Comparison of ENCODE assay signal across 9 mouse cellular contexts in the genomic region with DNA sequence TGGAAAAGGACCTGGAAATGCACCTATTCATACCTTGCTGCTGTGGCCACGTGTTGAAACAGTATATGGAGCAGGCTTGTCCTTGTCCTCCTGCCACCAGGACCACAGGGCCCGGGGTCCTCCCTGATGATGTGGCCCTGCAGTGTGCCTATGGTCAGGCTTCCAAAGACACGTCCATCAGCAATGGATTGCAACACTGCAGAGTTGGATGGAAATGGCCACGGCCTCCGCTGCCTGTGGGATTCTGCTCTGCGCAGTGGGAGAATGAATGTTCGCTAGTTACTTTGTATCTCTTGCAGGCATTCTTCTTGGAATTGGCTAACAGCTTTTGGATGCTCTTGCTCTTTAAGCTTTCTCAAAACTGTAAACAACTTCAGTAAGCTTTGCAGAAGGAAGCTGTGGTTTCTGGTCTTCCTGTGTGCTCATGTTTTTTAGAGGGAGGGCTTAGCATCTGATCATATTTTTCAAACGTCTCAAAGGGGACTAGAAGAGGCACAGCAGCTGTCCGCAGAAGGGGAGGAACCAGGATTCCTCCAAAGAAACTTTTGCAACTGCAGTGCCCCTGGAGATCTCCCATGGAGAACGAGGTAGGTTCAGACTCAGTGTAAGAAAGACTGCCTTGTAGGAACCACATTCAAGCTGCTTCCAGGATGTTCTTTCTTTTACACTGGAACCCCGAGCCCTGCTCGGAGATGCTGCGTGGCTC. TPM values are rescaled to one million over a fixed set of nuclear protein-coding genes. Genes with fewer than 3 reads are reported as not detected.
DNase-seq lines count a peak whose midpoint lies in the region; ATAC-seq and TF ChIP-seq lines count a peak whose summit lies in the region.
"Had no signal": no experiment of that assay in that cellular context is flagged by ENCODE, and none has a peak within 500 bp of the region (broad histone marks: within the 10 kb centered on the region; RNA-seq: fewer than 3 reads in every experiment).

No protein-coding gene starts in this region.

- H3K4me3 ChIP-seq in heart, embryonic 12.5 days, result no peak overlapping the region
- H3K4me3 ChIP-seq in G1E (ENCODE audit: low read depth, low read length), result peak overlapping the region; percentile 35; the same call in 1 of the 2 replicates
- peak overlapping the region; percentile 53 for H3K4me3 ChIP-seq in small intestine, adult 2 months (ENCODE audit: low read depth, low read length)
- H3K4me3 ChIP-seq in forebrain, embryonic 15.5 days, result no peak overlapping the region

- no peak overlapping the region for H3K4me2 ChIP-seq in heart, embryonic 12.5 days
- no peak overlapping the region for H3K4me2 ChIP-seq in forebrain, embryonic 15.5 days (replicated peaks)
- H3K4me2 ChIP-seq: midbrain, embryonic 11.5 days had no signal

- peaks cover 22% of the 10 kb centered on the region for H3K4me1 ChIP-seq in heart, embryonic 12.5 days (replicated peaks)
- H3K4me1 ChIP-seq in G1E (ENCODE audit: insufficient read depth, low read depth, low read length), result peaks cover 40% of the 10 kb centered on the region
- no peaks in the 10 kb centered on the region for H3K4me1 ChIP-seq in small intestine, adult 2 months (ENCODE audit: control insufficient read depth, insufficient read depth, insufficient read length, low read length)
- H3K4me1 ChIP-seq in forebrain, embryonic 15.5 days, result no peaks in the 10 kb centered on the region

- WGBS in heart, embryonic 12.5 days, result 89% methylated on average over 13 of the region's 13 CpGs
- 68% methylated on average over 13 of the region's 13 CpGs for WGBS in small intestine, adult 2 months
- 92% methylated on average over 13 of the region's 13 CpGs for WGBS in forebrain, embryonic 15.5 days

- no peaks in the 10 kb centered on the region for H3K9me3 ChIP-seq in heart, embryonic 12.5 days (replicated peaks)
- no peaks in the 10 kb centered on the region for H3K9me3 ChIP-seq in G1E (replicated peaks)
- H3K9me3 ChIP-seq in forebrain, embryonic 15.5 days, result no peaks in the 10 kb centered on the region

- H3K9ac ChIP-seq in heart, embryonic 12.5 days, result no peak overlapping the region
- H3K9ac ChIP-seq in forebrain, embryonic 15.5 days (replicated peaks), result no peak overlapping the region

- peak; percentile 98 for DNase-seq in heart, adult 11 months
- DNase-seq in G1E (ENCODE audit: low spot score), result no peak
- peak; percentile 47 for DNase-seq in kidney, postnatal 14 days
- no peak for DNase-seq in left cerebral cortex, postnatal 10 days (ENCODE audit: extremely low spot score in 1 of 2, low spot score in 2 of 2)
- DNase-seq in left cerebral cortex, adult 18-20 months (ENCODE audit: low spot score in 2 of 2), result no peak

- H3K27ac ChIP-seq in heart, embryonic 12.5 days (ENCODE audit: poor library complexity, severe bottlenecking), result no peak overlapping the region
- peak overlapping the region; percentile 82 for H3K27ac ChIP-seq in small intestine, adult 2 months (ENCODE audit: insufficient read depth, low read depth, low read length)
- H3K27ac ChIP-seq in forebrain, embryonic 15.5 days (replicated peaks), result no peak overlapping the region

- no peaks in the 10 kb centered on the region for H3K27me3 ChIP-seq in heart, embryonic 12.5 days (replicated peaks)
- H3K27me3 ChIP-seq in G1E (ENCODE audit: insufficient read depth, low read length), result no peaks in the 10 kb centered on the region
- H3K27me3 ChIP-seq in small intestine, adult 2 months (ENCODE audit: control insufficient read depth, insufficient read depth, low read length), result no peaks in the 10 kb centered on the region
- no peaks in the 10 kb centered on the region for H3K27me3 ChIP-seq in forebrain, embryonic 15.5 days

- intact Hi-C loops in left cerebral cortex, postnatal 10 days (cut with DNase I), result no loop called here

- TF ChIP-seq CTCF in G1E (IDR thresholded peaks at IDR 0.05; ENCODE audit: low read depth, low read length), result no peak
- TF ChIP-seq CTCF in small intestine, adult 2 months (IDR thresholded peaks at IDR 0.05; ENCODE audit: extremely low read depth, insufficient read length, insufficient replicate concordance, low read depth, low read length), result no peak

- H3K36me3 ChIP-seq in heart, embryonic 12.5 days, result peaks cover 16% of the 10 kb centered on the region
- peaks cover 72% of the 10 kb centered on the region for H3K36me3 ChIP-seq in G1E (replicated peaks)
- peaks cover 5% of the 10 kb centered on the region; the same call in 1 of the 2 replicates for H3K36me3 ChIP-seq in small intestine, adult 2 months (ENCODE audit: control insufficient read depth, insufficient read depth, low read length)
- H3K36me3 ChIP-seq in forebrain, embryonic 15.5 days, result no peaks in the 10 kb centered on the region

- TF ChIP-seq POLR2A in small intestine, adult 2 months (IDR thresholded peaks at IDR 0.05; ENCODE audit: low read depth, low read length), result no peak

- no peak for ATAC-seq in heart, embryonic 12.5 days (ENCODE audit: insufficient number of reproducible peaks, low FRiP score)
- ATAC-seq in G1E (ENCODE audit: extremely low read depth, insufficient number of reproducible peaks, low FRiP score, poor library complexity, severe bottlenecking), result peak; percentile 28; the same call in 1 of the 2 replicates
- ATAC-seq in forebrain, embryonic 15.5 days (replicated peaks), result no peak

RNA-seq across cellular contexts. Expression of gene Ccm2, which starts 14.1 kb away (rescaled TPM):
- polyA plus RNA-seq in heart, embryonic 12.5 days (2016; fragmentation: Nextera tagmentation; extraction: Ambion mirVana), result 61.2 and 64.1 TPM in 2 replicates
- 16.8 and 22.5 TPM in 2 replicates for total RNA-seq in G1E (2014; fragmentation: Nextera tagmentation)
- total RNA-seq in G1E (2017), result 32.1 and 43.5 TPM in 2 replicates
- polyA plus RNA-seq in G1E (2012), result 34.9 and 37.3 TPM in 2 replicates
- 25.7 and 39.0 TPM in 2 replicates for polyA plus RNA-seq in small intestine, adult 2 months (2012; rRNA removed)
- total RNA-seq in left cerebral cortex, postnatal 10 days (2021), result 10 to 100 TPM; 57.7 to 60.9 TPM
- polyA plus RNA-seq in forebrain, embryonic 15.5 days (2015; fragmentation: Nextera tagmentation; extraction: Ambion mirVana), result 104 and 107 TPM in 2 replicates
- 10 to 100 TPM; 63.5 to 67.0 TPM for total RNA-seq in left cerebral cortex, adult 18-20 months (2021)

RNA-seq across cellular contexts. Expression of gene Myo1g, which starts 40.0 kb away (rescaled TPM):
- 0.23 and 0.60 TPM in 2 replicates for polyA plus RNA-seq in heart, embryonic 12.5 days (2016; fragmentation: Nextera tagmentation; extraction: Ambion mirVana)
- total RNA-seq in G1E (2014; fragmentation: Nextera tagmentation) (48.5 and 56.5 TPM in 2 replicates), G1E (2017) (69.2 and 74.5 TPM in 2 replicates)
- polyA plus RNA-seq in G1E (2012), result 71.8 and 78.8 TPM in 2 replicates
- 9.8 and 15.5 TPM in 2 replicates for polyA plus RNA-seq in small intestine, adult 2 months (2012; rRNA removed)
- total RNA-seq in left cerebral cortex, postnatal 10 days (2021), result under 1 TPM; 0.51 to 0.85 TPM
- polyA plus RNA-seq in forebrain, embryonic 15.5 days (2015; fragmentation: Nextera tagmentation; extraction: Ambion mirVana), result 0.34 and 0.41 TPM in 2 replicates
- total RNA-seq in left cerebral cortex, adult 18-20 months (2021), result under 1 TPM; 0.23 to 0.49 TPM

RNA-seq across cellular contexts. Expression of gene Nacad, which starts 45.0 kb away (rescaled TPM):
- polyA plus RNA-seq in heart, embryonic 12.5 days (2016; fragmentation: Nextera tagmentation; extraction: Ambion mirVana), result 0.60 and 2.0 TPM in 2 replicates
- total RNA-seq in G1E (2014; fragmentation: Nextera tagmentation) (not detected in 2 replicates), G1E (2017) (under 0.01 and 0.05 TPM in 2 replicates)
- polyA plus RNA-seq in G1E (2012), result not detected in 2 replicates
- polyA plus RNA-seq in small intestine, adult 2 months (2012; rRNA removed), result 1.7 and 1.9 TPM in 2 replicates
- total RNA-seq in left cerebral cortex, postnatal 10 days (2021), result 10 to 100 TPM; 78.1 to 82.5 TPM
- 66.9 and 67.4 TPM in 2 replicates for polyA plus RNA-seq in forebrain, embryonic 15.5 days (2015; fragmentation: Nextera tagmentation; extraction: Ambion mirVana)
- 10 to 100 TPM; 42.6 to 55.9 TPM for total RNA-seq in left cerebral cortex, adult 18-20 months (2021)

Comparison
In these comparisons a context has a peak if more than half of its experiments do, and no peak if none do; other contexts are left out.
1. DNase-seq: peak in heart, adult 11 months (single experiment) and kidney, postnatal 14 days (single experiment); none in G1E (single experiment), left cerebral cortex, postnatal 10 days (0 of 2) and left cerebral cortex, adult 18-20 months (0 of 2).
2. H3K4me3 ChIP-seq: peak in G1E (single experiment) and small intestine, adult 2 months (single experiment); none in heart, embryonic 12.5 days (single experiment) and forebrain, embryonic 15.5 days (single experiment).
3. RNA of gene Nacad, which starts 45.0 kb away (polyA plus RNA-seq): 66.9 to 67.4 TPM in forebrain, embryonic 15.5 days; 0.60 to 2.0 TPM in heart, embryonic 12.5 days, 1.7 to 1.9 TPM in small intestine, adult 2 months and not detected in G1E; every median in the first group is over 10 times any median in the second.